Mouse (Mus musculus) olfactory bulb, adult 2 months (tissue): ENCODE data around the gene Atp8b3. TPM values are rescaled to one million over a fixed set of nuclear protein-coding genes. Genes with fewer than 3 reads are reported as not detected.

Experiments
- H3K27ac ChIP-seq: fragments of 200-500 bp; 2 replicates; pipeline ENCODE4 v1.5.1; 2012; ENCODE audit warnings: low read depth, low read length; ENCODE audit not compliant: insufficient read depth
- H3K4me1 ChIP-seq: fragments of 200-500 bp; 2 replicates; pipeline ENCODE4 v1.6.1; 2012; ENCODE audit warnings: low read length; ENCODE audit not compliant: control insufficient read depth, insufficient read depth
- H3K4me3 ChIP-seq: fragments of 200-500 bp; 2 replicates; pipeline ENCODE4 v1.5.1; 2012; ENCODE audit warnings: mild to moderate bottlenecking, low read depth, low read length, moderate library complexity; ENCODE audit not compliant: insufficient read depth
- CTCF ChIP-seq: fragments of 200-500 bp; IDR thresholded peaks from 2 replicates; pipeline ENCODE4 v1.5.1; 2012; ENCODE audit warnings: low read depth, mild to moderate bottlenecking, low read length, moderate library complexity; ENCODE audit not compliant: insufficient read depth
- POLR2A ChIP-seq: fragments of 200-500 bp; IDR thresholded peaks from 2 replicates; pipeline ENCODE4 v1.6.1; 2012; ENCODE audit warnings: mild to moderate bottlenecking, low read depth, low read length, moderate library complexity; ENCODE audit not compliant: insufficient read depth
- WGBS: fragments of 180-500 bp; shearing (Covaris S2); methylation state at CpG from one replicate; pipeline ENCODE4 v1.1.7; 2018; 5-methylcytosine and 5-hydroxymethylcytosine counted together
- polyA plus RNA-seq: library from polyadenylated mRNA; stranded (reverse); fragments of >200 nt; gene quantifications from 2 replicates; pipeline ENCODE4 v1.2.4, GENCODE M21; 2012; ENCODE audit warnings: low replicate concordance; ENCODE audit not compliant: missing spikeins, insufficient read depth, insufficient read length

Atp8b3 gene
- not detected in 2 replicates for polyA plus RNA-seq

DNA sequence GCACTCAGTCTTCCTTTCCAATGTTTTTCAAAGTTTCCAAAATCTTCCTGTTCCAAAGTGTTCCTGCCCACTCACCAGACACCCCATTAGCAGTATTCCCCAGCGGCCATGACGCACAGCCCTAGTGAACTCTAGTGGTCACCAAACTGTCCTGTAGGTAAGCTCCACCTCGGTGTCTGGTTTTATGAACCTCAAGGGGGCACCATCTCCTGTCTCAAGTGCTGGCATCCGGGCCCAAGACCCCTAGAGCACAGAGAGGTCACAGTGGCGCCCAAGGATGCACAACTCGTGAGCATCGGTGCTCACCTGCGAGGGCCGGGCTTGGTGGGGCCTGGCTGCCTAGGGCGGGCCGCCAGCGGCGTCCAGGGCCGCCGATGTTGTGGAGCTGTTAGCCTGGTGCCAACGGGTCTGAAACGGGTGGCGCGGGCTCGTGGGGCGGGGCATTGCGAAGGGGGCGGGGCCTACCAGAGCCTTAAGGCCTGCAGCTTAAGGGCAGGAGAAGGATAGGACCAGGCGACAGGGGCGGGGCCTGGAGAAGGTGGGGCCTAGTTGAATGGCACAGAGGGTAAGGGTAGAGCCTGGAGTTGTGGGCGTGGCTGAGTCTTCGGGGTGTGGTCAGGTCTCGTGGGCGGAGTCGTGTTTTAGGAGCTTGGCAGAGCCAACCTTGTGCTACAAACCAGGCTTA lies at the start of gene Atp8b3:
Atp8b3 (minus strand) TSS at position 415 of the 685 bp plus-strand sequence.
- TF ChIP-seq CTCF (no peak), POLR2A (no peak)
- H3K4me3 ChIP-seq, result no peak within 1 kb of the TSS
- H3K27ac ChIP-seq, result no peak within 1 kb of the TSS
- WGBS, result 7% methylated on average over 30 of the region's 30 CpGs
- peaks cover 15% of the 10 kb centered on the region for H3K4me1 ChIP-seq

DNA sequence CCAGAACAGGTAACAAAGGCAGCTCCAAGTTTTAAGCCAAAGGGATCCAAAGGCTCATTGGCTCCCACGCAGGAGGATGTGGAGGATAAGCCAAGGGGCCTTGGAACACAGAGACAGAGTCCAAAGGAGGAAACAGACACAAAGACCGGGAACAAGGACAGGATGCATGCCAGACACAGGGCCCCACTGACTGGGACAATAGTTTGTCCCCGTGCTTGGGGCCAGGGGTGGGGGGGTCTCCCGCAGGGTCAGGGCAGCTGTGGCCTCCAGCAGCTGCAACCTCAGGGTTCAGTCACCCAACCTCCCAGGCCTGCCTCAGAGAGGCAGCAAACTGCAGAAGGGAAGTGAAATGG lies 48.4 kb upstream of the Atp8b3 start:
- TF ChIP-seq CTCF, result no peak
- TF ChIP-seq POLR2A, result no peak
- 23% methylated on average over 4 of the region's 4 CpGs for WGBS
- no peak overlapping the region for H3K4me3 ChIP-seq
- H3K27ac ChIP-seq, result no peak overlapping the region; the same call in 1 of the 2 replicates
- H3K4me1 ChIP-seq, result peaks cover 53% of the 10 kb centered on the region

- 92% methylated on average over 43 of the region's 51 CpGs for WGBS
- no peak for TF ChIP-seq CTCF
- no peak for TF ChIP-seq POLR2A
- H3K4me3 ChIP-seq, result no peak overlapping the region
- H3K4me1 ChIP-seq, result peaks cover 53% of the 10 kb centered on the region
- no peak overlapping the region; the same call in 1 of the 2 replicates for H3K27ac ChIP-seq
Observed at GRCm38 (mm10) chr10:80586407-80587304, 47.7 kb upstream of the Atp8b3 start.

DNA sequence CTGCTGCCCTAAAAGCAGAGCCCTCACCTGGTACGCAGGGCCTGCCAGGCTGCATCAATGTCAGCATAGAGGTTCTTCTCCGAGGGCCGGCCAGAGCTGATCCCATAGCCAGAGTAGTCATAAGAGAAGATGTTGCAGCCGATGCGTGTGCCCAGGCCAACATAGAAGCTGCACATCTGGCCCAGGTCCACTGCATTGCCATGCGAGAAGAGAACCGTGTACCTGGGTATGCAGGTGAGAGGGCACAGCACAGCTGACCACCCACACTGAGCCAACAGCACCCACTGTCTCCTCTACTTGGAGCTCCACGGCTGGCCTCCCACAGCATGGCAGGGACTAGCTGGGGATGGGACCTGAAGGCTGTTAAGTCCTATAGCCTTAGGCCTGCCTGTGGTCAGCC lies 46.7 kb upstream of the Atp8b3 start:
- H3K4me3 ChIP-seq, result no peak overlapping the region
- no peak overlapping the region for H3K27ac ChIP-seq
- WGBS, result 92% methylated on average over 8 of the region's 8 CpGs
- H3K4me1 ChIP-seq, result peaks cover 53% of the 10 kb centered on the region
- no peak for TF ChIP-seq POLR2A
- TF ChIP-seq CTCF, result no peak

DNA sequence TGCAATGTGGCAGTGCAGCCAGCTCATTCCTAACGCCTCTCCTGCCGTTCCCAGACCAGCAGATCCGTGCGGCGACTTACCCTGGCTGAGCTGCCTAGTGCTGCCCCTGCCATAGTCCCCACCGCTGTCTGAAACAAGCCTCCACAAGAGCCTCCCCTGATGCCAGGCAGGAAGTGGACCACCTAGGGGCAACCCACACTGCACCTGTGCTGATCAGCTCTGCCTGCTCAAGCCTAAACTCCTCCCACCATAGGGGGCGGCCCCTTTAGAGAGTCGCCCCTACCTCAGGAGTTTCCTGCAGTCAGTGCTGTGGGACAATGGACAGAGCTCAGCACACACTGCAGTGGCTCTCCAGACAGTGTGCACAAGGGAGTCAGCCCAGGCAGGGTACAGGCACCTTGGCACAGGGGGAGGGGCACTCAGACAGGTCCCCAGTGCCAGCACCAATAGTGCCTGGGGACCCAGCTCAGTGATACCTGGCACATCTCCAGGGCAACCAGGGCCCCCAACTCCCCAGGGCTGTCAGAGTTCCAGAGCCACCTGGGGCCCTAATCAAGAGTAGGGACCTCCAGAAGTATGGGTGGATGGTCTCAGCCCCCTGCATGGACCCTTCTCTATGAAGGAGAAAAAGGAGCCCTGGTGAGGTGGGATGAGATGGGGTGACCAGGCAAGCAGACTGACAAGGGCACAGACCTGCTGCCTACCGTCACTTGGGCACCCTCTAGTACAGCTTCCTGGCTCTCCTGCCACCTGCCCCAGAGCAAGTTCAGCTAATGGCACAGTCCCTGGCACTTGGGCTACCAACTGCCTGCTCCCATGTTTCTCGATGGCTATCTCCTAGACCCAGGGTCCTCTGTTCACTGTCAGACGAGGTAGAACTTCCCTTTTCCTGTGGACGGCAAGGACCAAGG lies 46.0 kb upstream of the Atp8b3 start:
- no peak for TF ChIP-seq CTCF
- no peak for TF ChIP-seq POLR2A
- Histone ChIP-seq H3K27ac (no peak overlapping the region), H3K4me3 (no peak overlapping the region), H3K4me1 (peaks cover 50% of the 10 kb centered on the region)
- WGBS, result 65% methylated on average over 12 of the region's 12 CpGs

DNA sequence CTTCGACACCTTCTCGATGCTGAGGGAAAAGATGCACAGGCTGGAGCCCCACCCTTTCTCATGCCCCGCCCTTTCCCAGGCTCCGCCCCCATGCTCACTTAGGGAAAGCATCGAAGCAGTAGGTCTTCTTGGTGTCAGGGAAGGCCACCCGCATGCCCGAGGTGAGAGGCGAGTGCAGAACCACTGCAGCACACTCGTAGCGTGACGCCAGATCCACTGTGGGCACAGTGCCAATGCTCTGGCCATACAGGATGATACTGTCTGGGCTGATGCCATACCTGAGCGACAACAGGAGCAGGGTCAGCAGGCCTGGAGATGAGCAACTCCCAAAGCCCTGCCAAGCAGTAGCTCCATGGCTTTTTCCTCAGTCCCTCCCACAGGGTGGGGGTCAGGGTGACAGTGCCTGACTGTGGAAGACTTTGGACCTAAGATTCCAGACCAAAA lies 45.1 kb upstream of the Atp8b3 start:
- H3K4me1 ChIP-seq, result peaks cover 46% of the 10 kb centered on the region
- TF ChIP-seq CTCF (no peak), POLR2A (no peak)
- H3K27ac ChIP-seq, result no peak overlapping the region
- WGBS, result 59% methylated on average over 12 of the region's 12 CpGs
- H3K4me3 ChIP-seq, result no peak overlapping the region

DNA sequence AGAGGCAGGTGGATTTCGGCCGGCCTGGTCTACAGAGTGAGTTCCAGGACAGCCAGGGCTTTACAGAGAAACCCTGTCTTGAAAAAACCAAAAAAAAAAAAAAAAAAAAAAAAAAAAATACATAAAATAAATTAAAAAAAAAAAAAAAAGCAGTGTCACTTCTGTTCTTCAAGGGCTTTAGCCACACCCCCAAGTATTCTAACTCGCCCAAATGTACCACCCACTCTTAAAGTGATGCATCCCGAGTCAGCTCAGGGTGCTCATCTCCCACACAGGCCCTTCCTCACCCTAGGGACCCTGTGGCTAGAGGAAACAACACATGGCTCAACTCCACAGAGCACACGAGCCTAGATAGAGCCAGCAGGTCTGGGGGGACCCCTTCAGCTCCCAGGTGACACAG lies 44.1 kb upstream of the Atp8b3 start:
- Histone ChIP-seq H3K4me1 (peaks cover 48% of the 10 kb centered on the region), H3K27ac (no peak overlapping the region), H3K4me3 (no peak overlapping the region)
- WGBS, result 64% methylated on average over 5 of the region's 5 CpGs
- TF ChIP-seq POLR2A, result no peak

DNA sequence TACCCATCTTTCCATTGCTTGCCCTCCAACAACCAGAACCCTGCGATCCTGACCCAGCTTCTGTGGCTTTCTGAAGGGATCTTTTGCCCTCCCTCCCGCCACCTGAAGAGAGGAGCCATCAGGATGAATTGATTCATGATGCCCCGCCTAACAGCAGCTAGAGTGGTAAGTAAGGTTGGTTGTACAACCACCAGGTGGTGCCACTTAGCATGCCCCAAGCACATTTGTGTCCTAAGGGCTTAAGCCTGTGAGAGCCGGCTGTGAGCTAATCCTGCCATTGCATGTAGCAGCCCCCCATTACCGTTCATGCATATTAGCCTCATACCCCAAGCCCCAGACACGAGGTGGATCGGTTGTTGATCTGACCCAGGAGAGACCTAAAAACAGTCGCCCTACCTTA lies 40.0 kb upstream of the Atp8b3 start:
- Histone ChIP-seq H3K4me3 (no peak overlapping the region), H3K27ac (0 out of 2 replicates have a peak overlapping the region, but pooled peaks have one; percentile 5), H3K4me1 (peaks cover 30% of the 10 kb centered on the region)
- WGBS, result 3% methylated on average over 8 of the region's 8 CpGs
- no peak for TF ChIP-seq POLR2A
- TF ChIP-seq CTCF, result peak; percentile 40
